Mouse (Mus musculus): ENCODE measurements around the gene Nckap1l. TPM values are rescaled to one million over a fixed set of nuclear protein-coding genes. Genes with fewer than 3 reads are reported as not detected.
A peak's percentile ranks its signal among the peaks of the same experiment; 100 is the strongest.

Nckap1l gene
- polyA plus RNA-seq, 1 experiment from 2014 or later: 2.4 TPM

- 44% methylated on average over 2 of the region's 2 CpGs for WGBS
- Histone ChIP-seq H3K4me2 (no peak overlapping the region), H3K9ac (no peak overlapping the region), H3K4me1 (peaks cover 24% of the 10 kb centered on the region; the same call in 1 of the 2 replicates), H3K27ac (no peak overlapping the region), H3K9me3 (no peaks in the 10 kb centered on the region), H3K4me3 (no peak overlapping the region), H3K36me3 (no peaks in the 10 kb centered on the region), H3K27me3 (peaks cover 28% of the 10 kb centered on the region)
- ATAC-seq (ENCODE audit: insufficient number of reproducible peaks, insufficient read depth, low FRiP score, low TSS enrichment, low read depth): no peak
These were observed 47.6 kb downstream of the Nckap1l start for GRCm38 (mm10) chr15:103501186-103501585.

GRCm38 (mm10) chr15:103502435-103503250 lies 49.0 kb downstream of the Nckap1l start, which contains the start of gene Pde1b:
Gene Pde1b (plus strand): TSS chr15:103503034.
- WGBS: 1% methylated on average over 52 of the region's 63 CpGs
- H3K27ac ChIP-seq: peak within 1 kb of the TSS; percentile 29
- H3K4me2 ChIP-seq: peak within 1 kb of the TSS; percentile 94
- no peaks in the 10 kb centered on the region for H3K9me3 ChIP-seq
- peak within 1 kb of the TSS; percentile 61 for H3K4me3 ChIP-seq
- H3K4me1 ChIP-seq: peaks cover 22% of the 10 kb centered on the region; the same call in 1 of the 2 replicates
- peaks cover 30% of the 10 kb centered on the region for H3K27me3 ChIP-seq
- peak; percentile 86 for ATAC-seq (ENCODE audit: insufficient number of reproducible peaks, insufficient read depth, low FRiP score, low TSS enrichment, low read depth)
- no peaks in the 10 kb centered on the region for H3K36me3 ChIP-seq
- peak within 1 kb of the TSS; percentile 75 for H3K9ac ChIP-seq

- H3K36me3 ChIP-seq: no peaks in the 10 kb centered on the region
- H3K4me1 ChIP-seq: peaks cover 16% of the 10 kb centered on the region; the same call in 1 of the 2 replicates
- 0 out of 2 replicates have a peak, but pooled peaks have one; percentile 12 for ATAC-seq (ENCODE audit: insufficient number of reproducible peaks, insufficient read depth, low FRiP score, low TSS enrichment, low read depth)
- H3K27me3 ChIP-seq: peaks cover 30% of the 10 kb centered on the region
- WGBS: 0% methylated on average over 13 of the region's 15 CpGs
- H3K9ac ChIP-seq: peak overlapping the region; percentile 75
- peak overlapping the region; percentile 29; the same call in 1 of the 2 replicates for H3K27ac ChIP-seq
- H3K4me3 ChIP-seq: peak overlapping the region; percentile 61
- H3K4me2 ChIP-seq: peak overlapping the region; percentile 94
- H3K9me3 ChIP-seq: no peaks in the 10 kb centered on the region
These were observed 49.6 kb downstream of the Nckap1l start for GRCm38 (mm10) chr15:103503251-103503600.

GRCm38 (mm10) chr15:103503660-103504059 lies 50.1 kb downstream of the Nckap1l start:
- Histone ChIP-seq H3K4me1 (peaks cover 13% of the 10 kb centered on the region; the same call in 1 of the 2 replicates), H3K4me2 (peak overlapping the region; percentile 94), H3K27me3 (peaks cover 30% of the 10 kb centered on the region), H3K36me3 (no peaks in the 10 kb centered on the region), H3K9ac (peak overlapping the region; percentile 75; the same call in 1 of the 2 replicates), H3K27ac (no peak overlapping the region), H3K9me3 (no peaks in the 10 kb centered on the region), H3K4me3 (peak overlapping the region; percentile 61)
- WGBS: 49% methylated on average over 12 of the region's 12 CpGs
- ATAC-seq (ENCODE audit: insufficient number of reproducible peaks, insufficient read depth, low FRiP score, low TSS enrichment, low read depth): no peak

GRCm38 (mm10) chr15:103509317-103509716 lies 55.7 kb downstream of the Nckap1l start:
- Histone ChIP-seq H3K27ac (no peak overlapping the region), H3K9me3 (no peaks in the 10 kb centered on the region), H3K4me1 (peaks cover 7% of the 10 kb centered on the region), H3K27me3 (peaks cover 28% of the 10 kb centered on the region), H3K36me3 (no peaks in the 10 kb centered on the region), H3K9ac (no peak overlapping the region), H3K4me2 (no peak overlapping the region), H3K4me3 (no peak overlapping the region)
- WGBS: 71% methylated on average over 3 of the region's 3 CpGs
- ATAC-seq (ENCODE audit: insufficient number of reproducible peaks, insufficient read depth, low FRiP score, low TSS enrichment, low read depth): no peak

- Histone ChIP-seq H3K4me2 (no peak overlapping the region), H3K9me3 (no peaks in the 10 kb centered on the region), H3K4me3 (no peak overlapping the region), H3K27ac (no peak overlapping the region), H3K36me3 (no peaks in the 10 kb centered on the region), H3K9ac (no peak overlapping the region), H3K27me3 (peaks cover 10% of the 10 kb centered on the region; the same call in 1 of the 2 replicates), H3K4me1 (peaks cover 15% of the 10 kb centered on the region)
- ATAC-seq (ENCODE audit: insufficient number of reproducible peaks, insufficient read depth, low FRiP score, low TSS enrichment, low read depth): no peak
- 60% methylated on average over 1 of the region's 1 CpGs for WGBS
These were observed 58.1 kb downstream of the Nckap1l start for GRCm38 (mm10) chr15:103511652-103512051.

GRCm38 (mm10) chr15:103513621-103514031 lies 60.0 kb downstream of the Nckap1l start:
- Histone ChIP-seq H3K27me3 (peaks cover 10% of the 10 kb centered on the region; the same call in 1 of the 2 replicates), H3K9ac (no peak overlapping the region), H3K36me3 (no peaks in the 10 kb centered on the region), H3K27ac (no peak overlapping the region), H3K9me3 (no peaks in the 10 kb centered on the region), H3K4me3 (peak overlapping the region; percentile 43), H3K4me1 (peaks cover 19% of the 10 kb centered on the region), H3K4me2 (peak overlapping the region; percentile 64)
- no peak for ATAC-seq (ENCODE audit: insufficient number of reproducible peaks, insufficient read depth, low FRiP score, low TSS enrichment, low read depth)
- WGBS: 11% methylated on average over 7 of the region's 7 CpGs

GRCm38 (mm10) chr15:103514119-103514518 lies 60.5 kb downstream of the Nckap1l start:
- peaks cover 10% of the 10 kb centered on the region; the same call in 1 of the 2 replicates for H3K27me3 ChIP-seq
- H3K27ac ChIP-seq: peak overlapping the region; percentile 60
- peak overlapping the region; percentile 64 for H3K4me2 ChIP-seq
- H3K4me3 ChIP-seq: peak overlapping the region; percentile 43
- no peaks in the 10 kb centered on the region for H3K36me3 ChIP-seq
- 3% methylated on average over 10 of the region's 10 CpGs for WGBS
- ATAC-seq (ENCODE audit: insufficient number of reproducible peaks, insufficient read depth, low FRiP score, low TSS enrichment, low read depth): peak; percentile 86
- H3K9me3 ChIP-seq: no peaks in the 10 kb centered on the region
- peak overlapping the region; percentile 64 for H3K9ac ChIP-seq
- peaks cover 24% of the 10 kb centered on the region for H3K4me1 ChIP-seq

- H3K4me2 ChIP-seq: peak overlapping the region; percentile 64
- no peak for ATAC-seq (ENCODE audit: insufficient number of reproducible peaks, insufficient read depth, low FRiP score, low TSS enrichment, low read depth)
- H3K27ac ChIP-seq: no peak overlapping the region
- no peaks in the 10 kb centered on the region for H3K9me3 ChIP-seq
- H3K27me3 ChIP-seq: peaks cover 10% of the 10 kb centered on the region; the same call in 1 of the 2 replicates
- WGBS: 31% methylated on average over 3 of the region's 3 CpGs
- no peaks in the 10 kb centered on the region for H3K36me3 ChIP-seq
- peaks cover 31% of the 10 kb centered on the region for H3K4me1 ChIP-seq
- peak overlapping the region; percentile 40; the same call in 1 of the 2 replicates for H3K9ac ChIP-seq
- H3K4me3 ChIP-seq: peak overlapping the region; percentile 43
These were observed 61.3 kb downstream of the Nckap1l start for GRCm38 (mm10) chr15:103514914-103515313.

GRCm38 (mm10) chr15:103518600-103519385 lies 65.2 kb downstream of the Nckap1l start:
- Histone ChIP-seq H3K4me3 (no peak overlapping the region), H3K4me1 (peaks cover 32% of the 10 kb centered on the region), H3K27me3 (no peaks in the 10 kb centered on the region), H3K9me3 (no peaks in the 10 kb centered on the region), H3K4me2 (no peak overlapping the region), H3K27ac (peak overlapping the region; percentile 72), H3K9ac (no peak overlapping the region), H3K36me3 (peaks cover 5% of the 10 kb centered on the region; the same call in 1 of the 2 replicates)
- WGBS: 9% methylated on average over 5 of the region's 5 CpGs
- no peak for ATAC-seq (ENCODE audit: insufficient number of reproducible peaks, insufficient read depth, low FRiP score, low TSS enrichment, low read depth)

All from embryonic facial prominence, embryonic 13.5 days (tissue).